Mouse (Mus musculus) neural tube, embryonic 14.5 days (tissue): ENCODE results near the gene Reps2. TPM values are rescaled to one million over a fixed set of nuclear protein-coding genes. Genes with fewer than 3 reads are reported as not detected.

ENCODE experiments used
- ATAC-seq: fragments of 200-750 bp; cut with Nextera tagmentation; 2 replicates; pipeline ENCODE4 v1.8.0; 2017; ENCODE audit warnings: low read depth, mild to moderate bottlenecking, moderate TSS enrichment, moderate library complexity
- H3K27ac ChIP-seq: fragments of 300-500 bp; sonication (generic); 2 replicates; pipeline ENCODE4 v1.5.1; 2014; ENCODE audit warnings: low read depth, mild to moderate bottlenecking, control low read depth, low read length, moderate library complexity, mixed read lengths
- H3K27me3 ChIP-seq: fragments of 300-500 bp; sonication (generic); 2 replicates; pipeline ENCODE4 v1.6.1; 2014; ENCODE audit warnings: low read length; ENCODE audit not compliant: control insufficient read depth, insufficient read depth
- H3K36me3 ChIP-seq: fragments of 300-500 bp; sonication (generic); 2 replicates; pipeline ENCODE4 v1.6.1; 2014; ENCODE audit warnings: low read length, mixed read lengths; ENCODE audit not compliant: control insufficient read depth, insufficient read depth
- H3K4me1 ChIP-seq: fragments of 300-500 bp; sonication (generic); 2 replicates; pipeline ENCODE4 v1.6.1; 2014; ENCODE audit warnings: low read length; ENCODE audit not compliant: control insufficient read depth, insufficient read depth
- H3K4me2 ChIP-seq: fragments of 300-500 bp; sonication (generic); 2 replicates; pipeline ENCODE4 v1.6.1; 2014; ENCODE audit warnings: mild to moderate bottlenecking, low read depth, low read length, control low read depth
- H3K4me3 ChIP-seq: fragments of 300-500 bp; sonication (generic); 2 replicates; pipeline ENCODE4 v1.5.1; 2014; ENCODE audit warnings: low read depth, low read length, control low read depth, mixed read lengths
- H3K9ac ChIP-seq: fragments of 300-500 bp; sonication (generic); replicated peaks from 2 replicates; pipeline ENCODE4 v1.6.1; 2014; ENCODE audit warnings: low read depth, mild to moderate bottlenecking, control low read depth, low read length, mixed read lengths
- H3K9me3 ChIP-seq: fragments of 300-500 bp; sonication (generic); 2 replicates; pipeline ENCODE4 v1.6.1; 2016; ENCODE audit warnings: low read length; ENCODE audit not compliant: control insufficient read depth
- WGBS: fragments of 180-500 bp; shearing (Covaris S2); extraction: QIAGEN DNeasy Blood & Tissue Kit; methylation state at CpG from one replicate; pipeline ENCODE4 v1.1.7; 2014; 5-methylcytosine and 5-hydroxymethylcytosine counted together
- polyA plus RNA-seq: library from polyadenylated mRNA; unstranded; fragments of >200 nt; fragmentation: Nextera tagmentation; extraction: Ambion mirVana; gene quantifications from 2 replicates; pipeline ENCODE4 v1.2.1, GENCODE M21; 2014

The Reps2 gene
- polyA plus RNA-seq, 1 experiment from 2014 or later = 4.0 TPM

GRCm38 (mm10) chrX:162606113-162606512 lies 37.3 kb downstream of the Reps2 start:
- Histone ChIP-seq H3K9me3 (no peaks in the 10 kb centered on the region), H3K36me3 (no peaks in the 10 kb centered on the region), H3K27ac (no peak overlapping the region), H3K27me3 (no peaks in the 10 kb centered on the region), H3K4me2 (no peak overlapping the region), H3K4me1 (no peaks in the 10 kb centered on the region), H3K9ac (no peak overlapping the region), H3K4me3 (no peak overlapping the region)
- ATAC-seq = no peak
- 88% methylated on average over 2 of the region's 2 CpGs for WGBS

- ATAC-seq = peak; percentile 44; the same call in 1 of the 2 replicates
- WGBS = 84% methylated on average over 3 of the region's 3 CpGs
- Histone ChIP-seq H3K4me3 (no peak overlapping the region), H3K27ac (no peak overlapping the region), H3K27me3 (no peaks in the 10 kb centered on the region), H3K9me3 (no peaks in the 10 kb centered on the region), H3K4me2 (no peak overlapping the region), H3K9ac (no peak overlapping the region), H3K36me3 (no peaks in the 10 kb centered on the region), H3K4me1 (no peaks in the 10 kb centered on the region)
Observed at GRCm38 (mm10) chrX:162599666-162600065, 43.8 kb downstream of the Reps2 start.

- H3K27me3 ChIP-seq = no peaks in the 10 kb centered on the region
- ATAC-seq = no peak
- no peak overlapping the region for H3K4me3 ChIP-seq
- H3K9me3 ChIP-seq = no peaks in the 10 kb centered on the region
- H3K4me2 ChIP-seq = no peak overlapping the region
- no peak overlapping the region for H3K9ac ChIP-seq
- 48% methylated on average over 8 of the region's 8 CpGs for WGBS
- H3K36me3 ChIP-seq = no peaks in the 10 kb centered on the region
- H3K27ac ChIP-seq = no peak overlapping the region
- H3K4me1 ChIP-seq = no peaks in the 10 kb centered on the region
Observed at GRCm38 (mm10) chrX:162591005-162591801, 52.2 kb downstream of the Reps2 start.

GRCm38 (mm10) chrX:162590145-162590790 lies 53.2 kb downstream of the Reps2 start:
- no peak overlapping the region for H3K4me3 ChIP-seq
- ATAC-seq = no peak
- no peaks in the 10 kb centered on the region for H3K9me3 ChIP-seq
- H3K4me2 ChIP-seq = no peak overlapping the region
- no peak overlapping the region for H3K9ac ChIP-seq
- H3K4me1 ChIP-seq = no peaks in the 10 kb centered on the region
- no peaks in the 10 kb centered on the region for H3K27me3 ChIP-seq
- 81% methylated on average over 6 of the region's 6 CpGs for WGBS
- no peak overlapping the region for H3K27ac ChIP-seq
- no peaks in the 10 kb centered on the region for H3K36me3 ChIP-seq

- no peaks in the 10 kb centered on the region for H3K27me3 ChIP-seq
- no peak overlapping the region for H3K27ac ChIP-seq
- no peaks in the 10 kb centered on the region for H3K9me3 ChIP-seq
- no peak overlapping the region for H3K4me3 ChIP-seq
- no peaks in the 10 kb centered on the region for H3K36me3 ChIP-seq
- WGBS = 91% methylated on average over 3 of the region's 3 CpGs
- ATAC-seq = no peak
- no peak overlapping the region for H3K9ac ChIP-seq
- H3K4me2 ChIP-seq = no peak overlapping the region
- H3K4me1 ChIP-seq = no peaks in the 10 kb centered on the region
Observed at GRCm38 (mm10) chrX:162589173-162589805, 54.2 kb downstream of the Reps2 start.

- Histone ChIP-seq H3K27ac (no peak overlapping the region), H3K4me3 (no peak overlapping the region), H3K4me2 (no peak overlapping the region), H3K36me3 (no peaks in the 10 kb centered on the region), H3K4me1 (no peaks in the 10 kb centered on the region), H3K27me3 (no peaks in the 10 kb centered on the region), H3K9me3 (no peaks in the 10 kb centered on the region), H3K9ac (no peak overlapping the region)
- no peak for ATAC-seq
- WGBS = 33% methylated on average over 3 of the region's 3 CpGs
Observed at GRCm38 (mm10) chrX:162584349-162584748, 59.1 kb downstream of the Reps2 start.

GRCm38 (mm10) chrX:162580521-162580920 lies 62.9 kb downstream of the Reps2 start:
- no peaks in the 10 kb centered on the region for H3K4me1 ChIP-seq
- WGBS = 68% methylated on average over 3 of the region's 3 CpGs
- no peaks in the 10 kb centered on the region for H3K36me3 ChIP-seq
- no peaks in the 10 kb centered on the region for H3K9me3 ChIP-seq
- H3K27me3 ChIP-seq = no peaks in the 10 kb centered on the region
- H3K4me3 ChIP-seq = no peak overlapping the region
- no peak overlapping the region for H3K27ac ChIP-seq
- no peak overlapping the region for H3K4me2 ChIP-seq
- no peak overlapping the region for H3K9ac ChIP-seq
- no peak for ATAC-seq

GRCm38 (mm10) chrX:162568439-162568838 lies 75.0 kb downstream of the Reps2 start:
- Histone ChIP-seq H3K27ac (no peak overlapping the region), H3K36me3 (no peaks in the 10 kb centered on the region), H3K4me2 (no peak overlapping the region), H3K9me3 (no peaks in the 10 kb centered on the region), H3K4me3 (no peak overlapping the region), H3K4me1 (no peaks in the 10 kb centered on the region), H3K27me3 (no peaks in the 10 kb centered on the region), H3K9ac (no peak overlapping the region)
- no peak for ATAC-seq
- WGBS = 77% methylated on average over 2 of the region's 2 CpGs

GRCm38 (mm10) chrX:162565501-162565900 lies 77.9 kb downstream of the Reps2 start:
- Histone ChIP-seq H3K9ac (no peak overlapping the region), H3K9me3 (no peaks in the 10 kb centered on the region), H3K4me2 (no peak overlapping the region), H3K27ac (no peak overlapping the region), H3K27me3 (no peaks in the 10 kb centered on the region), H3K4me3 (no peak overlapping the region), H3K36me3 (no peaks in the 10 kb centered on the region), H3K4me1 (no peaks in the 10 kb centered on the region)
- WGBS = 89% methylated on average over 4 of the region's 4 CpGs
- no peak for ATAC-seq
